Mouse (Mus musculus) heart, postnatal 0 days (tissue): Measurements from ENCODE around the gene Lrrc74a. TPM values are rescaled to one million over a fixed set of nuclear protein-coding genes. Genes with fewer than 3 reads are reported as not detected.
A peak's percentile ranks its signal among the peaks of the same experiment; 100 is the strongest.

Experiments used
- ATAC-seq: fragments of 200-750 bp; cut with Nextera tagmentation; 2 replicates; pipeline ENCODE4 v1.8.0; 2017; ENCODE audit warnings: low read depth, moderate number of reproducible peaks, moderate library complexity; ENCODE audit not compliant: insufficient read depth
- DNase-seq: peaks from one replicate; pipeline ENCODE4 v3.0.0-alpha.2; 2016; ENCODE audit warnings: low spot score
- H3K27ac ChIP-seq: fragments of 300-500 bp; sonication (generic); 2 replicates; pipeline ENCODE4 v1.5.1; 2014; ENCODE audit warnings: low read depth, mild to moderate bottlenecking
- H3K27me3 ChIP-seq: fragments of 300-500 bp; sonication (generic); 2 replicates; pipeline ENCODE4 v1.6.1; 2014; ENCODE audit warnings: low read length, mixed read lengths; ENCODE audit not compliant: control insufficient read depth, insufficient read depth
- H3K36me3 ChIP-seq: fragments of 300-500 bp; sonication (generic); replicated peaks from 2 replicates; pipeline ENCODE4 v1.6.1; 2014; ENCODE audit warnings: low read length, mixed read lengths; ENCODE audit not compliant: control insufficient read depth, insufficient read depth
- H3K4me1 ChIP-seq: fragments of 300-500 bp; sonication (generic); 2 replicates; pipeline ENCODE4 v1.6.1; 2014; ENCODE audit warnings: antibody characterized with exemption; ENCODE audit not compliant: control insufficient read depth, insufficient read depth
- H3K4me2 ChIP-seq: fragments of 300-500 bp; sonication (generic); 2 replicates; pipeline ENCODE4 v1.6.1; 2014; ENCODE audit warnings: low read depth, mild to moderate bottlenecking, low read length, moderate library complexity
- H3K4me3 ChIP-seq: fragments of 300-500 bp; sonication (generic); 2 replicates; pipeline ENCODE4 v1.5.1; 2014; ENCODE audit warnings: low read depth, low read length
- H3K9ac ChIP-seq: fragments of 300-500 bp; sonication (generic); replicated peaks from 2 replicates; pipeline ENCODE4 v1.6.1; 2014; ENCODE audit warnings: low read depth, low read length, mixed read lengths
- H3K9me3 ChIP-seq: fragments of 300-500 bp; sonication (generic); replicated peaks from 2 replicates; pipeline ENCODE4 v1.6.1; 2016; ENCODE audit warnings: low read length; ENCODE audit not compliant: control insufficient read depth
- CTCF ChIP-seq: IDR thresholded peaks from 2 replicates; pipeline ENCODE4 v1.5.1; 2016; ENCODE audit warnings: antibody characterized with exemption, control low read depth, low read depth
- EP300 ChIP-seq: IDR thresholded peaks from 2 replicates; pipeline ENCODE4 v1.6.1; 2016; ENCODE audit warnings: antibody characterized with exemption, low read depth
- WGBS: fragments of 180-500 bp; shearing (Covaris S2); extraction: QIAGEN DNeasy Blood & Tissue Kit; methylation state at CpG from one replicate; pipeline ENCODE4 v1.1.7; 2014; 5-methylcytosine and 5-hydroxymethylcytosine counted together
- polyA plus RNA-seq: library from polyadenylated mRNA; unstranded; fragments of >200 nt; fragmentation: Nextera tagmentation; extraction: Ambion mirVana; gene quantifications from 2 replicates; pipeline ENCODE4 v1.2.1, GENCODE M21; 2015
- total RNA-seq: library from RNA; depleted of rRNA; stranded (reverse); fragments of >200 nt; gene quantifications from 2 replicates; pipeline ENCODE4 v1.2.3, GENCODE M21; 2014; ENCODE audit warnings: low replicate concordance

Gene Lrrc74a
- total and polyA plus RNA-seq, 2 experiments from 2014 or later, result not detected

GRCm38 (mm10) chr12:86764060-86764459 lies 29.9 kb downstream of the Lrrc74a start:
- no peak for DNase-seq
- Histone ChIP-seq H3K4me3 (no peak overlapping the region), H3K4me2 (no peak overlapping the region), H3K36me3 (no peaks in the 10 kb centered on the region), H3K4me1 (peaks cover 4% of the 10 kb centered on the region; the same call in 1 of the 2 replicates), H3K9me3 (no peaks in the 10 kb centered on the region), H3K27ac (no peak overlapping the region), H3K9ac (no peak overlapping the region), H3K27me3 (no peaks in the 10 kb centered on the region)
- TF ChIP-seq EP300 (no peak), CTCF (no peak)
- 42% methylated on average over 6 of the region's 6 CpGs for WGBS
- ATAC-seq, result no peak

GRCm38 (mm10) chr12:86766467-86766866 lies 32.3 kb downstream of the Lrrc74a start:
- Histone ChIP-seq H3K36me3 (no peaks in the 10 kb centered on the region), H3K27ac (no peak overlapping the region), H3K4me1 (peaks cover 18% of the 10 kb centered on the region), H3K4me3 (no peak overlapping the region), H3K4me2 (no peak overlapping the region), H3K9ac (no peak overlapping the region), H3K9me3 (no peaks in the 10 kb centered on the region), H3K27me3 (no peaks in the 10 kb centered on the region)
- DNase-seq, result no peak
- TF ChIP-seq CTCF, result no peak
- TF ChIP-seq EP300, result no peak
- WGBS, result 80% methylated on average over 8 of the region's 8 CpGs
- no peak for ATAC-seq

- H3K9me3 ChIP-seq, result no peaks in the 10 kb centered on the region
- no peak overlapping the region for H3K9ac ChIP-seq
- DNase-seq (peak; percentile 74), ATAC-seq (no peak)
- TF ChIP-seq CTCF (peak; percentile 87), EP300 (no peak)
- H3K27ac ChIP-seq, result no peak overlapping the region
- no peaks in the 10 kb centered on the region for H3K36me3 ChIP-seq
- H3K4me2 ChIP-seq, result no peak overlapping the region
- peaks cover 18% of the 10 kb centered on the region for H3K4me1 ChIP-seq
- WGBS, result 39% methylated on average over 20 of the region's 20 CpGs
- H3K27me3 ChIP-seq, result no peaks in the 10 kb centered on the region
- no peak overlapping the region for H3K4me3 ChIP-seq
These were observed 33.9 kb downstream of the Lrrc74a start for GRCm38 (mm10) chr12:86767868-86768631.

GRCm38 (mm10) chr12:86768986-86769580 lies 34.9 kb downstream of the Lrrc74a start:
- TF ChIP-seq EP300 (no peak), CTCF (peak; percentile 95)

GRCm38 (mm10) chr12:86769819-86770218 lies 35.6 kb downstream of the Lrrc74a start:
- Histone ChIP-seq H3K9ac (no peak overlapping the region), H3K36me3 (no peaks in the 10 kb centered on the region), H3K27ac (peak overlapping the region; percentile 75), H3K4me2 (no peak overlapping the region), H3K4me3 (no peak overlapping the region), H3K4me1 (peaks cover 18% of the 10 kb centered on the region), H3K9me3 (no peaks in the 10 kb centered on the region), H3K27me3 (no peaks in the 10 kb centered on the region)
- ATAC-seq (no peak), DNase-seq (no peak)
- no peak for TF ChIP-seq EP300
- TF ChIP-seq CTCF, result no peak

More at GRCm38 (mm10) chr12:86768986-86769580, 34.9 kb downstream of the Lrrc74a start:
- 46% methylated on average over 4 of the region's 4 CpGs for WGBS
- Histone ChIP-seq H3K9ac (no peak overlapping the region), H3K4me3 (no peak overlapping the region), H3K9me3 (no peaks in the 10 kb centered on the region), H3K27ac (peak overlapping the region; percentile 75; the same call in 1 of the 2 replicates), H3K4me1 (peaks cover 18% of the 10 kb centered on the region), H3K27me3 (no peaks in the 10 kb centered on the region), H3K36me3 (no peaks in the 10 kb centered on the region), H3K4me2 (no peak overlapping the region)
- DNase-seq (peak; percentile 47), ATAC-seq (no peak)
